Comparison of ENCODE assay signal across 17 mouse cellular contexts in the genomic region with DNA sequence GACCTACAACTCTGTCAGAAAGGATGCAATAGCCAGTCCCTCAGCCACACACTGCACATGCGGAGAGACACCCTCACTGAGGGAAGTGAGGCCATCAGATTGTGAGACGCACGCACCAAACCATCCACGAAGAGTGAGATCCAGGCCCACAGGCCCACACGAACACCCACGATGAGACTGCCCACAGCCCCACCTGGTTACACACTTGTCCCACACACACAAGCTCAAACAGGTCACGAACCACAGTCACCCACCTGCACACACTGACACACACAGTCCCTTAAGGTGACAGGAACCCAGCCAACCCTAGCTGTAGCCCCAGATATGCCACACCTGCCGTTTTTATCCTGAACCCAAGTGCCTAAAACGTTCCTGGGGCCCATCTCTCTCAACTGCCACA.
DNase-seq lines count a peak whose midpoint lies in the region; ATAC-seq and TF ChIP-seq lines count a peak whose summit lies in the region.
"Had no signal": no experiment of that assay in that cellular context is flagged by ENCODE, and none has a peak within 500 bp of the region (broad histone marks: within the 10 kb centered on the region; RNA-seq: fewer than 3 reads in every experiment).

No protein-coding gene starts in this region.

- no peaks in the 10 kb centered on the region for H3K9me3 ChIP-seq in intestine, embryonic 15.5 days
- H3K9me3 ChIP-seq in intestine, postnatal 0 days (ENCODE audit: control insufficient read depth) = no peaks in the 10 kb centered on the region
- H3K9me3 ChIP-seq in intestine, embryonic 16.5 days (ENCODE audit: control insufficient read depth, low read length) = no peaks in the 10 kb centered on the region
- H3K9me3 ChIP-seq: forebrain, embryonic 12.5 days; hindbrain, embryonic 15.5 days; midbrain, embryonic 12.5 days; stomach, embryonic 15.5 days had no signal

- no peak overlapping the region for H3K4me2 ChIP-seq in intestine, embryonic 15.5 days (replicated peaks)
- H3K4me2 ChIP-seq in intestine, postnatal 0 days (replicated peaks; ENCODE audit: low read depth) = no peak overlapping the region
- no peak overlapping the region for H3K4me2 ChIP-seq in intestine, embryonic 16.5 days (ENCODE audit: low read depth, low read length)
- H3K4me2 ChIP-seq: forebrain, embryonic 12.5 days; hindbrain, embryonic 15.5 days; midbrain, embryonic 12.5 days; stomach, embryonic 15.5 days had no signal

- intact Hi-C loops in gastrocnemius, adult 2 months (cut with DNase I) = loop anchor here (5.0 to 10.0 kb wide), 3 partner anchors 84 to 314 kb away; no protein-coding TSS in a partner anchor

- no peak for ATAC-seq in intestine, embryonic 15.5 days
- no peak for ATAC-seq in intestine, postnatal 0 days
- no peak for ATAC-seq in intestine, embryonic 16.5 days

- no peak for TF ChIP-seq POLR2A in bone marrow, adult 2 months (IDR thresholded peaks at IDR 0.05; ENCODE audit: borderline replicate concordance, control insufficient read depth, low read depth, low read length)

- no peak for TF ChIP-seq CTCF in gastrocnemius, adult 2 months (IDR thresholded peaks at IDR 0.05)
- no peak for TF ChIP-seq CTCF in intestine, postnatal 0 days (IDR thresholded peaks at IDR 0.05; ENCODE audit: low read depth)
- no peak for TF ChIP-seq CTCF in bone marrow, adult 2 months (IDR thresholded peaks at IDR 0.05; ENCODE audit: control insufficient read depth, insufficient read depth, low read length)

- H3K27me3 ChIP-seq in intestine, embryonic 15.5 days (replicated peaks) = no peaks in the 10 kb centered on the region
- H3K27me3 ChIP-seq in intestine, postnatal 0 days (replicated peaks; ENCODE audit: control insufficient read depth, insufficient read depth, low read length) = no peaks in the 10 kb centered on the region
- no peaks in the 10 kb centered on the region for H3K27me3 ChIP-seq in intestine, embryonic 16.5 days (replicated peaks; ENCODE audit: control insufficient read depth, insufficient read depth, low read length)
- H3K27me3 ChIP-seq: CH12.LX; forebrain, embryonic 12.5 days; hindbrain, embryonic 15.5 days; midbrain, embryonic 12.5 days; stomach, embryonic 15.5 days had no signal

- H3K27ac ChIP-seq in gastrocnemius, adult 2 months = peak overlapping the region; percentile 79
- 0 out of 2 replicates have a peak overlapping the region, but pooled peaks have one; percentile 38 for H3K27ac ChIP-seq in intestine, embryonic 15.5 days
- H3K27ac ChIP-seq in intestine, postnatal 0 days (ENCODE audit: low read depth, low read length) = no peak overlapping the region
- 0 out of 2 replicates have a peak overlapping the region, but pooled peaks have one; percentile 16 for H3K27ac ChIP-seq in bone marrow, adult 2 months (ENCODE audit: control insufficient read depth, insufficient read depth, low read depth, low read length, poor library complexity)
- H3K27ac ChIP-seq in intestine, embryonic 16.5 days (ENCODE audit: low read length) = 0 out of 2 replicates have a peak overlapping the region, but pooled peaks have one; percentile 2
- H3K27ac ChIP-seq: forebrain, embryonic 12.5 days; hindbrain, embryonic 15.5 days; midbrain, embryonic 12.5 days; stomach, embryonic 15.5 days had no signal

- H3K4me3 ChIP-seq in gastrocnemius, adult 2 months = no peak overlapping the region
- H3K4me3 ChIP-seq in intestine, embryonic 15.5 days (replicated peaks) = no peak overlapping the region
- H3K4me3 ChIP-seq in intestine, postnatal 0 days (ENCODE audit: low read depth, low read length) = no peak overlapping the region
- no peak overlapping the region for H3K4me3 ChIP-seq in bone marrow, adult 2 months (replicated peaks; ENCODE audit: control insufficient read depth, low read depth, low read length)
- no peak overlapping the region for H3K4me3 ChIP-seq in intestine, embryonic 16.5 days (ENCODE audit: low read length)
- H3K4me3 ChIP-seq: forebrain, embryonic 12.5 days; hindbrain, embryonic 15.5 days; midbrain, embryonic 12.5 days; stomach, embryonic 15.5 days had no signal

- 78% methylated on average over 9 of the region's 9 CpGs for WGBS in intestine, embryonic 15.5 days
- 72% methylated on average over 9 of the region's 9 CpGs for WGBS in intestine, postnatal 0 days
- WGBS in bone marrow, adult 2 months = 65% methylated on average over 9 of the region's 9 CpGs
- WGBS in intestine, embryonic 16.5 days = 77% methylated on average over 9 of the region's 9 CpGs

- peaks cover 28% of the 10 kb centered on the region for H3K4me1 ChIP-seq in intestine, embryonic 15.5 days (replicated peaks)
- H3K4me1 ChIP-seq in intestine, postnatal 0 days (replicated peaks; ENCODE audit: control insufficient read depth, insufficient read depth, low read length) = peaks cover 6% of the 10 kb centered on the region
- H3K4me1 ChIP-seq in bone marrow, adult 2 months (ENCODE audit: control insufficient read depth, insufficient read depth, low read length) = peaks cover 22% of the 10 kb centered on the region
- peaks cover 20% of the 10 kb centered on the region for H3K4me1 ChIP-seq in intestine, embryonic 16.5 days (ENCODE audit: control insufficient read depth, insufficient read depth, low read length)

- no peaks in the 10 kb centered on the region for H3K36me3 ChIP-seq in intestine, embryonic 15.5 days
- H3K36me3 ChIP-seq in intestine, postnatal 0 days (ENCODE audit: control insufficient read depth, insufficient read depth) = no peaks in the 10 kb centered on the region
- H3K36me3 ChIP-seq in intestine, embryonic 16.5 days (ENCODE audit: control insufficient read depth, insufficient read depth, low read length) = no peaks in the 10 kb centered on the region
- H3K36me3 ChIP-seq: forebrain, embryonic 12.5 days; hindbrain, embryonic 15.5 days; midbrain, embryonic 12.5 days; stomach, embryonic 15.5 days had no signal

- H3K9ac ChIP-seq in intestine, embryonic 15.5 days = no peak overlapping the region
- no peak overlapping the region for H3K9ac ChIP-seq in intestine, postnatal 0 days (ENCODE audit: low read depth, low read length)
- no peak overlapping the region; the same call in 1 of the 2 replicates for H3K9ac ChIP-seq in intestine, embryonic 16.5 days (ENCODE audit: low read depth, low read length)
- H3K9ac ChIP-seq: forebrain, embryonic 12.5 days; hindbrain, embryonic 15.5 days; midbrain, embryonic 12.5 days; stomach, embryonic 15.5 days had no signal

- no peak for DNase-seq in gastrocnemius, adult 2 months
- no peak for DNase-seq in gastrocnemius, postnatal 25 days
- DNase-seq in retina, embryonic 14.5 days (ENCODE audit: low spot score) = no peak
- DNase-seq in kidney, postnatal 10 days = no peak
- DNase-seq: cerebellum, postnatal 25 days; kidney, adult 2 months; layer of hippocampus, postnatal 36 days; spleen, adult 18-20 months had no signal
